Mouse (Mus musculus) MEL (cell line): Measurements from ENCODE around the gene Ebp. TPM values are rescaled to one million over a fixed set of nuclear protein-coding genes. Genes with fewer than 3 reads are reported as not detected.

Experiments
- DNase-seq: peaks from one replicate; pipeline ENCODE4 v3.0.0; 2011; ENCODE audit warnings: low read depth, low spot score
- H3K27ac ChIP-seq: 2 replicates; pipeline ENCODE4 v1.5.1; 2012; ENCODE audit warnings: low read depth, mild to moderate bottlenecking, control low read depth, low read length, moderate library complexity; ENCODE audit not compliant: control insufficient read depth
- H3K27me3 ChIP-seq, 2 experiments: fragments of 150-350 bp in 1 of 2; sonication (generic) in 1 of 2; 2 replicates each; pipeline ENCODE4 v1.6.1; 2012; ENCODE audit warnings: low read length in 2 of 2, mild to moderate bottlenecking in 2 of 2, improper control_type of control experiment in 1 of 2, moderate library complexity in 1 of 2; ENCODE audit not compliant: insufficient read depth in 2 of 2, control insufficient read depth in 1 of 2
- H3K36me3 ChIP-seq, 2 experiments: 2 replicates each; pipeline ENCODE4 v1.6.1; 2012 to 2014; ENCODE audit warnings: low read length in 2 of 2, improper control_type of control experiment in 1 of 2, inconsistent platforms in 1 of 2, mild to moderate bottlenecking in 1 of 2; ENCODE audit not compliant: insufficient read depth in 2 of 2, control insufficient read depth in 1 of 2
- H3K4me1 ChIP-seq, 2 experiments: fragments of 150-350 bp in 1 of 2; sonication (generic) in 1 of 2; 2 replicates each; pipeline ENCODE4 v1.6.1; 2012; ENCODE audit warnings: low read length in 2 of 2, improper control_type of control experiment in 1 of 2, mild to moderate bottlenecking in 1 of 2; ENCODE audit not compliant: insufficient read depth in 2 of 2, control insufficient read depth in 1 of 2
- H3K4me3 ChIP-seq, 2 experiments: fragments of 150-350 bp in 1 of 2; sonication (generic) in 1 of 2; 2 replicates each; pipeline ENCODE4 v1.5.1; 2012; ENCODE audit warnings: low read depth in 2 of 2, low read length in 2 of 2, mild to moderate bottlenecking in 2 of 2, moderate library complexity in 2 of 2, control low read depth in 1 of 2, improper control_type of control experiment in 1 of 2; ENCODE audit not compliant: control insufficient read depth in 1 of 2, insufficient read depth in 1 of 2
- H3K79me2 ChIP-seq: 2 replicates; pipeline ENCODE4 v1.6.1; 2012; ENCODE audit warnings: mild to moderate bottlenecking, low read length, moderate library complexity; ENCODE audit not compliant: control insufficient read depth, poor library complexity, insufficient read depth
- H3K9ac ChIP-seq: 2 replicates; pipeline ENCODE4 v1.6.1; 2012; ENCODE audit warnings: low read depth, mild to moderate bottlenecking, control low read depth, low read length, moderate library complexity; ENCODE audit not compliant: control insufficient read depth, poor library complexity, severe bottlenecking
- H3K9me3 ChIP-seq: fragments of 150-350 bp; sonication (generic); replicated peaks from 2 replicates; pipeline ENCODE4 v1.6.1; 2012; ENCODE audit warnings: mild to moderate bottlenecking, low read length, improper control_type of control experiment, moderate library complexity; ENCODE audit not compliant: insufficient read depth
- BHLHE40 ChIP-seq: IDR thresholded peaks from 2 replicates; pipeline ENCODE4 v1.6.1; 2012; ENCODE audit warnings: low read depth, mild to moderate bottlenecking, inconsistent platforms, low read length, improper control_type of control experiment, borderline replicate concordance
- CHD1 ChIP-seq: IDR thresholded peaks from 2 replicates; pipeline ENCODE4 v1.6.1; 2012; ENCODE audit warnings: low read depth, mild to moderate bottlenecking, inconsistent platforms, low read length, improper control_type of control experiment
- CHD2 ChIP-seq: IDR thresholded peaks from 2 replicates; pipeline ENCODE4 v1.6.1; 2011; ENCODE audit warnings: low read length, improper control_type of control experiment
- CTCF ChIP-seq, 3 experiments: IDR thresholded peaks in 2 of 3; conservative IDR thresholded peaks in 1 of 3; 2 replicates each; pipeline ENCODE4 v1.5.1; 2011 to 2012; ENCODE audit warnings: low read length in 3 of 3, low read depth in 2 of 3, mild to moderate bottlenecking in 2 of 3, improper control_type of control experiment in 1 of 3, inconsistent platforms in 1 of 3, mixed read lengths in 1 of 3, moderate library complexity in 1 of 3; ENCODE audit not compliant: control insufficient read depth in 1 of 3, insufficient read depth in 1 of 3, poor library complexity in 1 of 3, severe bottlenecking in 1 of 3
- E2F4 ChIP-seq: IDR thresholded peaks from 2 replicates; pipeline ENCODE4 v1.6.1; 2011; ENCODE audit warnings: low read depth, low read length, improper control_type of control experiment, borderline replicate concordance
- ELF1 ChIP-seq: IDR thresholded peaks from 2 replicates; pipeline ENCODE4 v1.6.1; 2014; ENCODE audit warnings: low read depth, mild to moderate bottlenecking, inconsistent platforms, low read length, improper control_type of control experiment, moderate library complexity
- EP300 ChIP-seq, 2 experiments: IDR thresholded peaks; 2 replicates each; pipeline ENCODE4 v1.6.1; 2011; ENCODE audit warnings: improper control_type of control experiment in 2 of 2, low read length in 2 of 2, low read depth in 1 of 2, mild to moderate bottlenecking in 1 of 2
- GATA1 ChIP-seq: IDR thresholded peaks from 2 replicates; pipeline ENCODE4 v1.6.1; 2011; ENCODE audit warnings: low read depth, low read length, improper control_type of control experiment
- MAFK ChIP-seq: IDR thresholded peaks from 2 replicates; pipeline ENCODE4 v1.6.1; 2011; ENCODE audit warnings: low read depth, mild to moderate bottlenecking, low read length, improper control_type of control experiment, borderline replicate concordance
- MAX ChIP-seq: IDR thresholded peaks from 2 replicates; pipeline ENCODE4 v1.6.1; 2011; ENCODE audit warnings: low read length, improper control_type of control experiment
- MYB ChIP-seq: IDR thresholded peaks from 2 replicates; pipeline ENCODE4 v1.6.1; 2011; ENCODE audit warnings: mild to moderate bottlenecking, low read depth, low read length, improper control_type of control experiment
- NRF1 ChIP-seq: IDR thresholded peaks from 2 replicates; pipeline ENCODE4 v1.6.1; 2014; ENCODE audit warnings: low read depth, mild to moderate bottlenecking, inconsistent platforms, low read length, improper control_type of control experiment, moderate library complexity; ENCODE audit not compliant: poor library complexity, insufficient read depth, severe bottlenecking
- POLR2A ChIP-seq, 2 experiments: IDR thresholded peaks; 2 replicates each; pipeline ENCODE4 v1.6.1; 2011 to 2012; ENCODE audit warnings: low read length in 2 of 2, mild to moderate bottlenecking in 2 of 2, control low read depth in 1 of 2, improper control_type of control experiment in 1 of 2, low read depth in 1 of 2, moderate library complexity in 1 of 2; ENCODE audit not compliant: control insufficient read depth in 1 of 2, insufficient read depth in 1 of 2, poor library complexity in 1 of 2
- POLR2AphosphoS5 ChIP-seq: IDR thresholded peaks from 2 replicates; pipeline ENCODE4 v1.6.1; 2012; ENCODE audit warnings: low read depth, borderline replicate concordance, mild to moderate bottlenecking, inconsistent platforms, low read length, moderate library complexity, mixed read lengths
- RCOR1 ChIP-seq: IDR thresholded peaks from 2 replicates; pipeline ENCODE4 v1.6.1; 2012; ENCODE audit warnings: low read depth, mild to moderate bottlenecking, inconsistent platforms, low read length, improper control_type of control experiment
- USF2 ChIP-seq, 2 experiments: IDR thresholded peaks; 2 replicates each; pipeline ENCODE4 v1.6.1; 2011 to 2012; ENCODE audit warnings: improper control_type of control experiment in 2 of 2, low read length in 2 of 2, borderline replicate concordance in 1 of 2, inconsistent platforms in 1 of 2, low read depth in 1 of 2, mild to moderate bottlenecking in 1 of 2; ENCODE audit not compliant: insufficient read depth in 1 of 2
- ZKSCAN1 ChIP-seq: IDR thresholded peaks from 2 replicates; pipeline ENCODE4 v1.6.1; 2012; ENCODE audit warnings: low read depth, mild to moderate bottlenecking, inconsistent platforms, low read length, improper control_type of control experiment, moderate library complexity
- ZMIZ1 ChIP-seq: IDR thresholded peaks from 2 replicates; pipeline ENCODE4 v1.6.1; 2012; ENCODE audit warnings: low read depth, mild to moderate bottlenecking, inconsistent platforms, low read length, improper control_type of control experiment, moderate library complexity
- polyA plus RNA-seq, 2 experiments: library from polyadenylated mRNA; stranded (reverse) in 1 of 2; unstranded in 1 of 2; fragments of >175 nt in 1 of 2; fragments of >200 nt in 1 of 2; gene quantifications; 2 replicates each; pipeline versions ENCODE4 v1.2.1 to v1.2.4; 2012; ENCODE audit warnings: low replicate concordance in 2 of 2, low read depth in 1 of 2; ENCODE audit not compliant: insufficient read length in 2 of 2, insufficient read depth in 1 of 2, missing spikeins in 1 of 2
- total RNA-seq: library from RNA; depleted of rRNA; stranded (reverse); fragments of 300-350 nt; gene quantifications from 2 replicates; pipeline ENCODE4 v1.2.3, GENCODE M21; 2012

Gene Ebp
- total and polyA plus RNA-seq, 3 experiments: 103 to 133 TPM; not detected in 1

GRCm38 (mm10) chrX:8222296-8222677 is 29.0 kb upstream of the Ebp start:
- no peak for DNase-seq
- no peak overlapping the region for H3K27ac ChIP-seq
- H3K27me3 ChIP-seq: no peaks in the 10 kb centered on the region
- no peak overlapping the region for H3K9ac ChIP-seq
- H3K4me3 ChIP-seq: no peak overlapping the region
- H3K4me1 ChIP-seq: peaks cover 0 to 26% of the 10 kb centered on the region in 2 experiments; a peak in 3 of 4 replicates
- H3K36me3 ChIP-seq: peaks cover 0 to 6% of the 10 kb centered on the region in 2 experiments; a peak in 2 of 4 replicates
- no peaks in the 10 kb centered on the region for H3K9me3 ChIP-seq
- no peaks in the 10 kb centered on the region for H3K79me2 ChIP-seq
- TF ChIP-seq MAX (no peak), ELF1 (no peak), NRF1 (no peak), E2F4 (no peak), BHLHE40 (no peak), MAFK (no peak), CHD2 (no peak), RCOR1 (no peak), ZKSCAN1 (no peak), POLR2AphosphoS5 (no peak), POLR2A (IDR thresholded peaks at IDR 0.05; ENCODE audit: control insufficient read depth in 1 of 2, insufficient read depth in 1 of 2, low read depth in 1 of 2, low read length in 2 of 2, poor library complexity in 1 of 2) (no peak), USF2 (IDR thresholded peaks at IDR 0.05; ENCODE audit: borderline replicate concordance in 1 of 2, insufficient read depth in 1 of 2, low read depth in 1 of 2, low read length in 2 of 2) (no peak), EP300 (IDR thresholded peaks at IDR 0.05; ENCODE audit: low read depth in 1 of 2, low read length in 2 of 2) (no peak), GATA1 (no peak)

- TF ChIP-seq ZKSCAN1 (no peak), CHD1 (no peak), EP300 (IDR thresholded peaks at IDR 0.05; ENCODE audit: low read depth in 1 of 2, low read length in 2 of 2) (no peak), ZMIZ1 (no peak), NRF1 (no peak), CTCF (IDR thresholded peaks at IDR 0.05 in 2 of 3, conservative IDR thresholded peaks at IDR 0.05 in 1 of 3; ENCODE audit: control insufficient read depth in 1 of 3, insufficient read depth in 1 of 3, low read depth in 2 of 3, low read length in 3 of 3, poor library complexity in 1 of 3, severe bottlenecking in 1 of 3) (no peak), MYB (no peak)
- H3K79me2 ChIP-seq: no peaks in the 10 kb centered on the region
Measured at GRCm38 (mm10) chrX:8219651-8220050, 26.3 kb upstream of the Ebp start.

More at GRCm38 (mm10) chrX:8219651-8220050, 26.3 kb upstream of the Ebp start:
- DNase-seq: no peak
- no peak overlapping the region for H3K4me3 ChIP-seq
- H3K4me1 ChIP-seq: peaks cover 0 to 28% of the 10 kb centered on the region in 2 experiments; a peak in 3 of 4 replicates
- H3K9ac ChIP-seq: no peak overlapping the region
- no peaks in the 10 kb centered on the region for H3K27me3 ChIP-seq
- H3K9me3 ChIP-seq: no peaks in the 10 kb centered on the region
- H3K36me3 ChIP-seq: peaks cover 0 to 6% of the 10 kb centered on the region in 2 experiments; a peak in 2 of 4 replicates
- H3K27ac ChIP-seq: no peak overlapping the region
